Mouse (Mus musculus) liver, postnatal 0 days (tissue): ENCODE measurements around the gene Il10.

Experiments
- CTCF ChIP-seq: sonication (generic); IDR thresholded peaks from 2 replicates; pipeline ENCODE4 v1.5.1; 2016; ENCODE audit warnings: antibody characterized with exemption, low read depth
- EP300 ChIP-seq: IDR thresholded peaks from 2 replicates; pipeline ENCODE4 v1.6.1; 2016; ENCODE audit warnings: antibody characterized with exemption, low read depth, mild to moderate bottlenecking

GRCm38 (mm10) chr1:130995515-130995914, 24.1 kb upstream of the Il10 start:
- TF ChIP-seq CTCF, result no peak
- no peak for TF ChIP-seq EP300
